Mouse (Mus musculus): ENCODE data around the gene Srp68.

DNA sequence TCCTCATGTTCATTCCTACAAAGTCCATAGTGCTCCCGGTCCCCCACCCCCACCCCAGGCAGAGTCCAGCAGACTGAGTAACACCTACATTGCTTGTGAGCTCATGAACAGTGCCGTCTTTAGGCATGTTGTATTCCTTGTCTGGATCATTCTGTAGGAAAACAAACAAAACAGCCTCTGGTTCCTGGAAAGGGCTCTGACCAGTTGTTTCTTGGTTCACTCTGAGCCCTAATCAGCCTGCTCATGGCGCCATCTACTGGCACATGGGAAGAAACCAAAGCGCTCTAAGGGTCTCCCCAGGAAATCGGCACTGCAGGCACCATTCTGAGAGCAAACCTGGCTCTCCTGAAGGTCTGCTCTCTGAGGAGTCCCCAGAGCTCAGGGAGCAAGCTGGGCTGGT lies 20.3 kb upstream of the Srp68 start:
- TF ChIP-seq CTCF (IDR thresholded peaks at IDR 0.05; ENCODE audit: control insufficient read depth, insufficient read depth, insufficient read length) (peak; percentile 42), MYOG (IDR thresholded peaks at IDR 0.05; ENCODE audit: control insufficient read depth, extremely low read depth, insufficient read length) (no peak), FOSL1 (IDR thresholded peaks at IDR 0.05; ENCODE audit: insufficient read depth, low read length, poor library complexity, severe bottlenecking) (no peak), MAX (IDR thresholded peaks at IDR 0.05) (no peak), USF1 (IDR thresholded peaks at IDR 0.05; ENCODE audit: low read depth) (no peak), MYOD1 (IDR thresholded peaks at IDR 0.05; ENCODE audit: control insufficient read depth, insufficient read length, low read depth) (no peak)

Measured in C2C12 (cell line).